Mouse (Mus musculus): ENCODE data around the gene Nrcam. TPM values are rescaled to one million over a fixed set of nuclear protein-coding genes. Genes with fewer than 3 reads are reported as not detected.

Nrcam gene
- total and polyA plus RNA-seq, 3 experiments = 0.05 to 0.33 (median 0.13) TPM

GRCm38 (mm10) chr12:44283378-44283777 lies 45.3 kb upstream of the Nrcam start (continued):
- peak; percentile 44; the same call in 1 of the 2 replicates for TF ChIP-seq MAX (IDR thresholded peaks at IDR 0.05; ENCODE audit: low read length)
- no peak for TF ChIP-seq ZC3H11A (IDR thresholded peaks at IDR 0.05; ENCODE audit: low read depth, low read length)
- TF ChIP-seq USF1 (IDR thresholded peaks at IDR 0.05; ENCODE audit: low read depth, low read length) = no peak
- no peak for TF ChIP-seq RCOR1 (conservative IDR thresholded peaks at IDR 0.05; ENCODE audit: low read depth, low read length)
- no peak for TF ChIP-seq CHD1 (IDR thresholded peaks at IDR 0.05; ENCODE audit: low read depth, low read length)
- TF ChIP-seq GABPA (IDR thresholded peaks at IDR 0.05; ENCODE audit: insufficient replicate concordance, low read depth, low read length) = no peak
- TF ChIP-seq UBTF (IDR thresholded peaks at IDR 0.05; ENCODE audit: low read depth, low read length) = no peak
- TF ChIP-seq NRF1 (IDR thresholded peaks at IDR 0.05; ENCODE audit: low read depth, low read length) = no peak
- 0 out of 2 replicates have a peak, but pooled peaks have one; percentile 11 for TF ChIP-seq HCFC1 (IDR thresholded peaks at IDR 0.05; ENCODE audit: low read depth, low read length)

- Histone ChIP-seq H3K79me2 (replicated peaks; ENCODE audit: control insufficient read depth, extremely low read depth, insufficient read depth, poor library complexity, severe bottlenecking) (no peaks in the 10 kb centered on the region), H3K27ac (ENCODE audit: insufficient read depth, low read depth) (no peak overlapping the region), H3K4me1 (ENCODE audit: control insufficient read depth in 1 of 2, insufficient read depth in 2 of 2) (peaks cover 3 to 30% of the 10 kb centered on the region in 2 experiments; a peak in 3 of 4 replicates), H3K9ac (ENCODE audit: insufficient read depth, low read depth) (no peak overlapping the region), H3K9me3 (replicated peaks; ENCODE audit: low read length) (no peaks in the 10 kb centered on the region), H3K36me3 (replicated peaks in 1 of 2; ENCODE audit: control insufficient read depth in 1 of 2, insufficient read depth in 1 of 2, low read length in 1 of 2) (peaks cover 15 to 44% of the 10 kb centered on the region in 2 experiments), H3K4me3 (replicated peaks in 1 of 3; ENCODE audit: low read depth in 2 of 3, low read length in 2 of 3, poor library complexity in 1 of 3) (no peak overlapping the region), H3K4me2 (ENCODE audit: insufficient read depth, low read depth, poor library complexity, severe bottlenecking) (no peak overlapping the region), H3K27me3 (replicated peaks) (no peaks in the 10 kb centered on the region)
- DNase-seq (ENCODE audit: extremely low read depth) = peak; percentile 52
- TF ChIP-seq USF2 (conservative IDR thresholded peaks at IDR 0.05; ENCODE audit: low read depth, low read length) (no peak), NRF1 (IDR thresholded peaks at IDR 0.05; ENCODE audit: low read depth, low read length) (peak; percentile 62; the same call in 1 of the 2 replicates)
- dilution Hi-C loops (cut with MboI; ENCODE audit: extremely low pct_ligation_motif_present, extremely low pct_unique_long_range_greater_than_20kb, low sequenced_read_pairs) (no loop called here), in situ Hi-C loops (cut with MboI; ENCODE audit: low pct_ligation_motif_present, low pct_unique_long_range_greater_than_20kb, low sequenced_read_pairs) (no loop called here)
These were observed 41.7 kb upstream of the Nrcam start for GRCm38 (mm10) chr12:44286992-44287391.

GRCm38 (mm10) chr12:44292281-44292680 lies 36.4 kb upstream of the Nrcam start:
- DNase-seq (ENCODE audit: extremely low read depth) = peak; percentile 78
- H3K79me2 ChIP-seq (replicated peaks; ENCODE audit: control insufficient read depth, extremely low read depth, insufficient read depth, poor library complexity, severe bottlenecking) = no peaks in the 10 kb centered on the region
- no peaks in the 10 kb centered on the region for H3K27me3 ChIP-seq (replicated peaks)
- dilution Hi-C loops (cut with MboI; ENCODE audit: extremely low pct_ligation_motif_present, extremely low pct_unique_long_range_greater_than_20kb, low sequenced_read_pairs) = no loop called here
- no peak overlapping the region for H3K4me2 ChIP-seq (ENCODE audit: insufficient read depth, low read depth, poor library complexity, severe bottlenecking)
- peaks cover 17 to 46% of the 10 kb centered on the region in 2 experiments for H3K36me3 ChIP-seq (replicated peaks in 1 of 2; ENCODE audit: control insufficient read depth in 1 of 2, insufficient read depth in 1 of 2, low read length in 1 of 2)
- in situ Hi-C loops (cut with MboI; ENCODE audit: low pct_ligation_motif_present, low pct_unique_long_range_greater_than_20kb, low sequenced_read_pairs) = no loop called here
- H3K9ac ChIP-seq (ENCODE audit: insufficient read depth, low read depth) = no peak overlapping the region
- peaks cover 0 to 4% of the 10 kb centered on the region in 2 experiments; a peak in 1 of 4 replicates for H3K4me1 ChIP-seq (ENCODE audit: control insufficient read depth in 1 of 2, insufficient read depth in 2 of 2)
- no peak overlapping the region for H3K27ac ChIP-seq (ENCODE audit: insufficient read depth, low read depth)
- TF ChIP-seq SMC3 (IDR thresholded peaks at IDR 0.05; ENCODE audit: low read depth, low read length) (peak; percentile 70), CHD2 (IDR thresholded peaks at IDR 0.05; ENCODE audit: low read length) (no peak), CTCF (conservative IDR thresholded peaks at IDR 0.05 in 1 of 2, IDR thresholded peaks at IDR 0.05 in 1 of 2; ENCODE audit: low read depth in 2 of 2, low read length in 2 of 2) (peak; percentile 57 to 80; a peak in 3 of 4 replicates), MYC (IDR thresholded peaks at IDR 0.05; ENCODE audit: low read depth, low read length) (0 out of 2 replicates have a peak, but pooled peaks have one; percentile 22), ELF1 (IDR thresholded peaks at IDR 0.05; ENCODE audit: low read depth, low read length) (no peak), JUND (conservative IDR thresholded peaks at IDR 0.05; ENCODE audit: low read depth, low read length) (0 out of 2 replicates have a peak, but pooled peaks have one; percentile 17), RAD21 (IDR thresholded peaks at IDR 0.05; ENCODE audit: low read depth, low read length) (peak; percentile 78)
- H3K4me3 ChIP-seq (replicated peaks in 1 of 3; ENCODE audit: low read depth in 2 of 3, low read length in 2 of 3, poor library complexity in 1 of 3) = no peak overlapping the region
- no peaks in the 10 kb centered on the region for H3K9me3 ChIP-seq (replicated peaks; ENCODE audit: low read length)
